Mouse (Mus musculus): ENCODE results near the gene Nup43.

DNA sequence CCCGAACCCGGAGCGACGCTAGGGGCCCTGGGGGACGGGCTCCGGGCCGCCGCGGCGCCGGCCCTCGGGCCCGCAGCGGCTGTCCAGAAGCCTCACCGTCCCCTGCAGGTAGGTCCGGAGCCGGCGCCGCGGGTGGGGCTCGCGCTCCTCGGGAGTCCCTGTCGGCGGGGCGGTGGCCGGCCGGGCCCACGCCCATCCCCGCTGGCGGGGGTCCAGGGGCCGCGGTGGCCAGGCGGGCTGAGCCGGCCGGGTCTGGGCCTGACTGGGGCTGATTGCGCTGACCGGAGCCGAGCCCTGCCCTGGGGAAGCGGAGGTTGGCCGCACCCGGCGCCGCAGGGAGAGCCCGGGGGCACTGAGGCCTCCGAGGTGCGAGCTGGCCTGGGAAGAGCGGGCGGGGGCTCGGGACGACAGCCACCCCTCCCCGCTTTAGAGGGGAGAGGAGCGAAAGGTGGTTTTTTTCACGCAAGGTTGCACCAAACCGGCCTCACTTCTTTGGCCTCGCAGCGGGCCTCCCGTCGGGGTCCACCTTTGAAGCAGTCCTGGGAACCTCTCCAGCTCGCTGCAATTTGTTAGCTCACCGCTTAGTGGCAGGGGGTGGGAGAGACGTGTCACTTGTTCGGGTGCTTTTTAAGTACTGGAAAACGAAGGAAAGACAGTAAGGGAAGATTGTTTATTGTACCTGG lies 14.2 kb downstream of the Nup43 start:
- no peak for TF ChIP-seq MXI1 (IDR thresholded peaks at IDR 0.05; ENCODE audit: low read depth, low read length)
- no peak for TF ChIP-seq CHD2 (IDR thresholded peaks at IDR 0.05; ENCODE audit: low read length)
- TF ChIP-seq E2F4 (IDR thresholded peaks at IDR 0.05; ENCODE audit: insufficient replicate concordance, low read depth, low read length): no peak
- TF ChIP-seq ZC3H11A (IDR thresholded peaks at IDR 0.05; ENCODE audit: low read depth, low read length): no peak
- TF ChIP-seq CTCF (conservative IDR thresholded peaks at IDR 0.05 in 1 of 2, IDR thresholded peaks at IDR 0.05 in 1 of 2; ENCODE audit: low read depth in 2 of 2, low read length in 2 of 2): peak in 1 of 2 experiments; percentile 19; a peak in 1 of 4 replicates
- no peak for TF ChIP-seq MYC (IDR thresholded peaks at IDR 0.05; ENCODE audit: low read depth, low read length)
- TF ChIP-seq CHD1 (IDR thresholded peaks at IDR 0.05; ENCODE audit: low read depth, low read length): no peak
- TF ChIP-seq POLR2A (IDR thresholded peaks at IDR 0.05; ENCODE audit: low read depth, low read length): no peak
- no peak for TF ChIP-seq MAZ (IDR thresholded peaks at IDR 0.05; ENCODE audit: low read depth, low read length)
- no peak for TF ChIP-seq EP300 (IDR thresholded peaks at IDR 0.05; ENCODE audit: low read length)
- TF ChIP-seq JUND (conservative IDR thresholded peaks at IDR 0.05; ENCODE audit: low read depth, low read length): no peak
- no peak for TF ChIP-seq USF1 (IDR thresholded peaks at IDR 0.05; ENCODE audit: low read depth, low read length)
- no peak for TF ChIP-seq MEF2A (IDR thresholded peaks at IDR 0.05; ENCODE audit: borderline replicate concordance, low read depth, low read length)
- no peak for TF ChIP-seq BHLHE40 (IDR thresholded peaks at IDR 0.05; ENCODE audit: low read depth, low read length)
